Mouse (Mus musculus) spleen, embryonic (tissue): ENCODE measurements around the gene Ly6g5c.

ENCODE experiments used
- CTCF ChIA-PET: fragments of 350-600 bp; sonication (Branson Sonifier 250); formaldehyde crosslinking; loops from one replicate; lab custom pipeline; 2022; lab: Charles Lee

Ly6g5c gene

DNA sequence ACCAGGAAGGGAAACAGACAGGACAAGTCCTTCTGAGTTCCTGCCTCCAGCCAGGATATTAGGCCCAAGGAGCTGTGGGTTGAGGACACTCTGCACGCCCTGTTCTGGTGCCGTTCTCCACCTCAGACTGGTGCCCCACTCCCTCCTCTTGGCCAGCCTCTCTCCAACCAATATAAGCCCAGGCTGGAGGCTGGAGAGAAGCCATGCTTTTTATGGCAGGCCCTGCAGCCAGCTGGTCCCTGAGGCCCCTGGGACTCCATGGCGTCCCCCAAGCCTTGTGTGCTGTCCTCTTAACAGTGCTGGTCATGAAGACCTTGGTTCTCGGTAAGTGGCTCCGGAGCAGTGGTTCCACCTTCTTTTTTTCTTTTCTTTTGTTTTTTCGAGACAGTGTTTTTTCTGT, at the start of gene Ly6g5c:
Gene Ly6g5c (plus strand): TSS at position 183 of the 400 bp plus-strand sequence.
- CTCF ChIA-PET, result interaction anchor here (1.0 kb wide), 1 partner anchor 19 kb away, joined by 3 read pairs; no protein-coding TSS in a partner anchor

DNA sequence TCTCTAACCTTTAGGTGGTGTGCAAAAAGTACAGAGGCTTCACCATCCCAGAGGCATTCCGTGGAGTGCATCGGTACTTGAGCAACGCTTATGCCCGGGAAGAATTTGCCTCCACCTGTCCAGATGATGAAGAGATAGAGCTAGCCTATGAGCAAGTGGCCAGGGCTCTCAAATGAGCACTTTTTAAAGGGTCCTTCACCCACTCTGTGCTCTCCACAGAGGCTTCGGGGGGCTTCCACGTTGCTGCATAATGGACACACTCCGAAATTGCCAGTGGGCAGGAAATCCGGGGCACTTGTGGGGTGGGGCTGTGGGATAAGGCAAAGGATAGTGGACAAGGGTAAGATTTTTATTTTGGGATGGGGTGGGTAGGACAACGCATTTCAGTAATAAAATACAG, 49.8 kb upstream of the Ly6g5c start:
- CTCF ChIA-PET, result interaction anchor here (1.2 to 2.8 kb wide), 2 partner anchors 11 to 37 kb away, joined by 5 to 16 read pairs; no protein-coding TSS in a partner anchor

DNA sequence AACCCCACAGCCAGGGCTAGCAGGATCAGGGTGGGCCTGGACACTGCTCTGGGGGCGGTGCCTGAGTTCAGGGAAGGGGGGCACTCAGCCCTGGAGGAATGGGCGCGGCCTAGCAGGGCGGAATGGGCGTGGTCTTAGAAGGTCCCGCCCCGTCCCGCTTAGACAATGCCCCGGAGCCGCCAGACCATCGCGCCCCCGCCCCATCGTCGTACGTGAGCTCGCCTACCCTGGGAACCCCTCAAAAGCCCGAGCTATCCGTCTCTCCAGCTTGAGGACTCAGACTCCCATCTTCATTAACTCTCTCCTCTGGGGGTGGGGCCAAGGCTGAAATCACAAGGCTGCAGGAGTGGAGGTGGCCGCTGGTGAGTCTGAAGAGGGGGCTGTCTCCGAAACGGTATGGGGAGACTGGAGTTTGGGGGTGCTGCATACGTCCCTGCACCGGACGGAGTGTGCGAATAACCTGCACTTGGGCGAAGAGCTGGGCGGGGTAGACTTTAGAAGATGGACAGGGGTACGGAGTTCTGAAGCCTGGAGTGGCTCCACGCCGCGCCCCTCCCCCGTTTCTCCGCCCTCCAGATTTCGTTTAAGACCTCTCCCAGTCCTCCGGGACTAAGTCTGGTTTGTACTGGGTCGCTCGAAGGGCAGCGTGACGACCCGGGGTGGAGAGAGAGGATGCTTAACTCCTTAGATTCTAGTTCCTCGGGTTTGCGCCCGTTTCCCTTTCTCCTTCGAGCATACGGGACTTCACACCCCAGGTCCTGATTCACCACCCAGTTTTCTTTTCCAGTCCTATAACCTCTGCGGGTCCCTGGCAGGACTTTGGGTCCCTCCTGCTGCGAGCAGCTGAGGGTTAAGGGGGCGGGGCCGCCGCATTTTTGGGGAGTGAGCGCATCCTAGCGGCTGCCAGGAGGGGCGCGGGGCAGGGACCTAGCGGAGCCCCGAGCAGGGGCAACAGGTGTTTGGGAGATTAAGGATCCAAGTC, 48.9 kb upstream of the Ly6g5c start, which contains the start of gene Ddah2:
Gene Ddah2 (plus strand): TSS at position 125 of the 982 bp plus-strand sequence.
- CTCF ChIA-PET, result interaction anchor here (0.6 to 2.8 kb wide), 6 partner anchors 11 to 116 kb away, joined by 3 to 16 read pairs (median 5); no protein-coding TSS in a partner anchor

DNA sequence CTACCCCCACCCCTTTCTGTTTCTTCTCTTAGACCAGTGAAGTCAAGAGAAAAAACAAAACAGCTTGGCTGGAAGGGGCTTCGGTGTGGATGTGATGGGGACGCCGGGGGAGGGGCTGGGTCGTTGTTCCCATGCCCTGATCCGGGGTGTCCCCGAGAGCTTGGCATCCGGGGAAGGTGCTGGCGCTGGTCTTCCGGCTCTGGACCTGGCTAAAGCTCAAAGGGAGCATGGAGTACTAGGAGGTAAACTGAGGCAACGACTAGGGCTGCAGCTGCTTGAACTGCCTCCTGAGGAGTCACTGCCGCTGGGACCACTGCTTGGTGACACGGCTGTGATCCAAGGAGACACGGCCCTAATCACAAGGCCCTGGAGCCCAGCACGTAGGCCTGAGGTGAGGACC, 48.0 kb upstream of the Ly6g5c start:
- CTCF ChIA-PET, result interaction anchor here (0.6 to 2.8 kb wide), 6 partner anchors 23 to 117 kb away, joined by 3 to 16 read pairs (median 5); no protein-coding TSS in a partner anchor

DNA sequence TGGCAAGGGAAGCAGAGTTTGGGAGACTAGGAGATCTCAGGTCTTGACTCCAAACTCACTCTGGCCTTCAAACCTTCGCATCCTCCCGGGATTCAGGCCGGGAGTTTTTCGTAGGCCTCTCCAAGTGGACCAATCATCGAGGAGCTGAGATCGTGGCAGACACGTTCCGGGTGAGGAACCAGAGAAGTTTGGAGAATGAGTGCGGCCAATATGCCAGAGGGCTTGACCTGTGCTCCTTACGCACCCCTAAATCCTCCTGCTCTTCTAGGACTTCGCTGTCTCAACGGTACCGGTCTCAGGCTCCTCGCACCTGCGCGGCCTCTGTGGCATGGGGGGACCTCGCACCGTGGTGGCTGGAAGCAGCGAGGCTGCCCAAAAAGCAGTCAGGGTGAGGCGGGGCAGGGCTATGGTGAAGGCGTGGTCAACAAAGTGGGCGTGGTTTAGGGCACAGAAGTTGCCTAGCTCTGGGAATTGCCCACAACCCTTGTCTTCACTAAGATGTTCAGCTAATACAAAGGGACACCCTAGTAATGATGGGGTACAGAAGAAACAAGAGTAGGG, 47.3 kb upstream of the Ly6g5c start:
- CTCF ChIA-PET, result interaction anchor here (0.6 kb wide), 1 partner anchor 34 kb away, joined by 4 read pairs; no protein-coding TSS in a partner anchor

DNA sequence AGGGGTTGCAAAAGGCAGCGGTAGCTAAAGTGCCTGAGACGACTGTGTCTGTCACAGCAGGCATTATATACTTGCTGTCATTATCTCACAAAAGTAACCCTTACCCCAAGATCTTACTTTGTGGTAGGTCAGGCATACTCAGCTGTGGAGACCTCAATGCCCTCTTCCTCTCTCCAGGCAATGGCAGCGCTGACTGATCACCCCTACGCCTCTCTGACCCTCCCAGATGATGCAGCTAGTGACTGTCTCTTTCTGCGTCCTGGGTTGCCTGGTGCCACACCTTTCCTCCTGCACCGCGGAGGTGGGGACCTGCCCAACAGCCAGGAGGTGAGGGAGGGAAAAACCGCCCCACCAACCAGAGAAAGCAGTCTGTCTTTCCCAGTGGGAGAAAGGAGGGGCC, 46.8 kb upstream of the Ly6g5c start:
- CTCF ChIA-PET, result interaction anchor here (0.6 kb wide), 1 partner anchor 34 kb away, joined by 4 read pairs; no protein-coding TSS in a partner anchor

DNA sequence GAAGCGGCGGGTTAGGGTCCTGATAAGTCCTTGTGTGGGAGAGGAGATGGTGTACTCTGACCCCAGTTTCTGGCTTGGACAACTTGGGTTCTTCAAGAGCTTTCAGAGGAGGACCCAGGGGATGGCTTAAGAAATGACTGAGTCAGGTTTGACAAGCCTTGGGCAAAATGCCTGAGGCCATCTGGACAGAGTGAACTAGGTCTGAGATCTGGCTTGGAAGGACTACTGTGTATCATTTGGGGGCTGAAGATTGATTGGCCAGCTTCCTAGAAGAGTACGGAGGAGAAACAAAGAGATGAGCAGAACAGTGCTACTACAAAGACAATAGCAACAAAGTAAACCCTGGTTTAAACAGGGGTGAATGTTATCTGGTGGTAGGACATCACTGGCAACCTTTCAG, 44.6 kb upstream of the Ly6g5c start:
- CTCF ChIA-PET, result no interaction called here

DNA sequence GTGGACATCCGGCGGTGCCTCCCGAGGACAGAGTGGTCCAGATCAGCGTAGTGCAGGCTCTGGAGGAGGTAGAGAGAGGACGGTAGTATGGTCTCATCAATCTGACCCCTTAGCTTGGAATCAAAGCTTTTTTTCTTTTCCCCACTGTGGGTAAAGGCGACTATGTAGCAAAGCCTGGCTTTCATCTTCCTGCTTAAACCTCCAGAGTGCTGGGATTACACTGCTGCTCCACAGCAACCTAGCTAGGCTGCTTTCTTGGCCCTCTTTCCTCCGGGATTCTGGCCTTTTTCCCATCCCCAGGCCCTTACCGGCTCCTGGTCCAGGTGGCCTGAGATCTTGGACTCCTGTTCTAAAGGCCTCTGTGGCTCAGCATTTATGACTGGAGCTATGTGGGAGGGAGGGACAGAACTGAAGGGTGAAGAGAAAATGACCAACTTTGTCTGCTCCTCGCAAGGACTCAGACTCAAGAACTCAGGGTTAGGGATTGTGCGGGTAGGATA, 43.7 kb upstream of the Ly6g5c start:
- CTCF ChIA-PET, result no interaction called here

DNA sequence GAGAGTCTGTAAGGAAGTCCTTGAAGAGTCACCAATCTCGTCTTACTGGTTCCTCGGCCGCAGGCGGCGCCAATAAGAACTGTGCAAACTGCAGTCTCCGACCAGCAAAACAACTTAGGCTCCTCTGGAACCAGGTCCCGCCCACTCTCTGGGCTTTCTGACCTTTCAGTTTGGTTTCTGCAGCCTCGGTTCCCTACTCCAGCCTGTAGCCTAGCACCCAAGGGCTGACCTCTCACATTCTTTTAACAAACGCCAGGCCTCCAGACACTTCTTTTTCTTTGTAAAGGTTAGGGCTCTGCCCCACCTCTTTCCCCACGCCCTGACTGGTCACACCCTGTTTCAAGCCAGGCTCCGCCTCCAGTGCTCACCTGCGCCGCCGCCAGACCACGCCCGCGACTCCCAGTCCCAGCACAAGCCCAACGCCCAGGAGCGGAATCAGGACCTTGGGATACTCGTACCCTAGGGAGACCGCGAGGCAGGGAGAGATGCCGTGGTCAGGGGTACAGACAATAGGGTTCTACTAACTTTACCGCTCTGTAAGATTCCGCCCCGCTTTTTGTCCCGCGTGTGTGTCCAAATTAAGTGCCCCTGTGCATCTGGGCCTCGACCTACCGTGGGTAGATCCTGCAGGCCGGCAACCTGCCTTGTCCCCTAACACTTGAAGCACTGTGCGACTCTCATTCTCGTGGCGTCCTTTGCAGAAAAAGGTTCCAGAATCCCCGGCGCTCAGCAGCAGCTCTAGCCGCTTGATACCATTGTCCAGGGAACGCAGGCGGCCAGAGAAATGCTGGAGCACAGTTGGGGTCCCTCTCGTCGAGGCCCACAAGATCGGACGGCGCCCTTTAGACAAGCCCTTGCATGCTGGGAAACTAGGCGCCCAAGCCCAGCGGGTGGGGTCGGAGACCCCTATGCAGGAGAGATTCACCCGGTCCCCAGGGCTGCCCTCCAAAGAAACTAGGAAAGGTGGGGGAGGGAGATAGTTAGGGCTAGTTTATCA, 42.8 kb upstream of the Ly6g5c start, which contains the start of gene Ly6g6c:
Gene Ly6g6c (plus strand): TSS at position 438 of the 997 bp plus-strand sequence.
- CTCF ChIA-PET, result no interaction called here

DNA sequence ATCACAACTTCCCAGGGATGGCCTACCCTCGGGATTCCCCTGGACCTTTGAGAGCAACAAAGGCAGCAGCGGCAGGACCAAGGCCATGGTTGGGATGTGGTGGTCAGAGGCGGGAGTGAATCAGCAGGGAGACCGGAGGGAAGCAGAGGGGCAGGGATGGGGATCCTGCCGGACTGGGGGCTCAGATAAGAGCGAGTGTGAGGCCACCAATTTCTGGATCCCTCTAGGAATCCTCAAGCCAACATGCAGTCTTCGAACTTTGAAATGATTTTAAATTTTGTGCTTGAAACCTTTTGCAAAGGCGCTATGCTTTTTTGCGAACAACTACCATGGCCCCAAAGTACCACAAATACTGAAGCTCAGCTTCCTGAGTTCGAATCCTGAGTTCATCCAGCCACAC, 42.0 kb upstream of the Ly6g5c start, which contains the start of gene Mpig6b:
Gene Mpig6b (minus strand): TSS at position 101 of the 400 bp plus-strand sequence.
- CTCF ChIA-PET, result no interaction called here

DNA sequence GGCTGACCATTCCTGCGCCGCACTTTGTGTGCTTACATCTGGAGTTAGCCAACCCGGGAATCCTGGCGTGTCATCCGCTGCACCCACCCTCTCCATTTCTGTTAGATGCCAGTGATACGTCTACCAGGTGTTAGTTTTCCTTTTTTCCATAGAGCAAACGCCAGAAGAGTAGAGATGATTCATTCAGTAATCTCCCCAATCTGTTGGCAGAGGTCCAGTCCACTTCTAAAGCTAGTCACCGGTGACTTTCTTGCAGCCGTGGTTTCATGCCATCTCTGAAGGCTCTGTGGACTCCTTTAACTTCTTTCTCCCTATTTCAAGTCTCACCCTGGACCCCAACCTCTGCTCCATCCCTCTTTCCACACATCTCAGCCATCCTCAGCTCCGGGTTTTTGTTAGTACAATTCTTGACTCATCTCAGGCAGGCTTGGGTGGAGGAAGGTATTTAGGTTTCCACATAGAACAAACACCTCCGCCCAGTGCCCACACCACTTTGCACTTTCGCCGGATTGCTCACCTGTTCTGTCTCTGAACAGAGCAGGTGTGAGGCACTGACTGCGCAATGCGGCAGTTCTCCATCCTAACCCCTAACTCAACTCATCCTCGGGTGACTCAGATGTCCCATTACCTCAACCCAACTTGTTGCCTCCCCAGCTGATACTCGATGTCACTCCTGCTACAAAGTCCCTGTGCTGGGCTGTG, 39.7 kb upstream of the Ly6g5c start:
- CTCF ChIA-PET, result no interaction called here

DNA sequence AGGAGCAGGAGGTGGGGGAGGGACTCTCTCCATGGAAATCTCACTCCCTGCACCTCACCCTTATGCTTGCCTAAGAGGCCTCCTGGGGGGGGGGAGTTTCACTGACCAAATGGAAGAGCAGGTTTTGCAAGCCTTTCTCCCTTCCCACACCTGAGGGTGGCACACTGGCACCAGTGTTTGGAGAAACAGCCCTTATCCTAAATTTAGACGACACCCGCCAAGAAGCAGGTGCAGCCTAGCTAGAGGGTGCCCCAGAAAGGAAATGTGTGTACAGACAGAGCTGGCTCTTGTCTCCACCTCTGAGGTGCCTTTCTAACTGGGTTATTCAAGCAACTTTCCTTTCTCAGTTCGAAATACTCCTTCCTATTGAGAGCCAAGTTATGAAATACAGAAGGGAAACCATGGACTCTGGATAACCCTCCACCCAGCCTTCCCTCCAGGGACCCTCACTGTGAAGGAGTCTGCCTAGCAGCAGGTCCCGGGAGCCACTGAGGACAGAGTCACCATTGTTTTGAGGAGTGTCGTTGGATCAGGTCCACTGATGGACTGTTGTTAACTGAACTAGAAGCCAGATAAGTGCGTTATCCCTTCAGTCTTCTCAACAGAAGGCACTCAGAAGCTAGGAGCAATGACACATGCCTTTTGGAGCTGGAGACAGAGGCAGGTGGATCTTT, 37.4 kb upstream of the Ly6g5c start:
- CTCF ChIA-PET, result interaction anchor here (0.7 kb wide), 1 partner anchor 889 kb away, joined by 4 read pairs; no protein-coding TSS in a partner anchor

DNA sequence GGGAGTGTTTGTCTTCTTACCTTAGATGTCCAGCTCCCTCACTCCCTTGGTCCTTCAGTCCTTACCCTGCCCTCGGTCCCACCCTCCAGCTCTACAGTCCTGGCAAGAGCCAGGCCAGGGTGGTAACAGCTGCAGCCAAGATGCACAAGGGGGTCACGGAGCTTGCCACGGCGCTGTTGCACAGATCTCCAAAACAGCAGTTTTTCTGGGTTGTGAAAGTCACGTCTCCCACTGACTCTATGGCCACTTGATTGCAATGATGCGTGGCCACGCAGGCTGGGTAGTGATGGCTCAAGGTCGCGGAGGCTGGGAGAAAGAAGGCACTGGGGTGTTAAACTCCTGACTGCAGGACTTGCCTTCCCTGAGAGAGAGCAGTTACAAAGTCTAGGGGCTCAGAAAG, 36.6 kb upstream of the Ly6g5c start:
- CTCF ChIA-PET, result no interaction called here

DNA sequence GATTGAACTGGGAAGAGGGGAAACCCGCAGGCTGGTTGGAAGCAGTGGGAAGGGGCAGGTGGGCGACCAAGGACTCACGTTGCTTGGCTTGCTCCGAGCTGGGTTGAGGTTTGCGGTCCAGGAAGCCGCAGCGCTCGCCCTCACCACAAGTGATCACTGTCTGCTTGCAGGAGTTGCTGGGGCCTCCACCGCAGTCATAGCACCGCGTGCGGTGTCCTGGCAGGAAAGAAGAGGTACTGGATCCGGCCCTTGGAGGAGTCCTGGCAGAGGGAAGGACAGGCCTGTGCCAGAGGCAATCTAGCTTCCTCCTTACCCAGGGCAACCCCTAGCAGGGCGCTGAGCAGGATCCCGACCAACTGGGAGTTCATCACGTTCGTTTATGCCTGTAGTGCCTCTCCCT, 34.0 kb upstream of the Ly6g5c start:
- CTCF ChIA-PET, result no interaction called here

DNA sequence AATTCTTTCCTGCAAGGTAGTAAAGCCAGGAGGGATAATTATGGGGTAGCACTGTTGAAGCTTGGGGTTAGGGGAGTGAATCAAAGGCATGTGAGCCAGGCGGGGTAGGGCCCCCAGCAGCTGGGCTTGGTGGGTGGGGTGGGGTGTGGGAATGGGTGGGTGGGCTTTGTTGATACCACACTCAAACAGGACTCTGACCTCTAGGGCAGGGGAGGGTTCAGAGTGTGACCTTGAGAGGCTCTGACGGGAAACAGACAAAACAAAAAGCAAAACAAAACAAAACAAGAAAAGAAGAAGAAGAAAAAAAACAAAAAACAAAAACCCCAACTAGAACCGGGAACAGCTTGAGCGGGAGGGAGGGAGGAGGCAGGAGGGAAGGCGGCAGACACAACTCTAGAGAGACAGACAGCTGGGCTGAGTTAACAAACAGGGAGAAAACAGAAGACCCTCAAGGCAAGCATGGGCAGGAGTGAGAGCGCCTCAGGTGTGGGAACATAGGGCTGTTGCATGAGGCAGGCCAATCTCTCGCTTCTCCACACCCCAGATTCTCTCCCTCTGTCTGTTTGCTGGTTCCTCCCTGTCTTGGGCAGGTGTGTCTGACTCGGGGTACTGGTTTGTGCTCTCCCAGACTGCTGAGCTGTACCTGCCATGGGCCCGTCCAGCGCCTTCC, 31.4 kb upstream of the Ly6g5c start, which contains the start of gene Ly6g6e:
Gene Ly6g6e (plus strand): TSS at position 396 of the 670 bp plus-strand sequence.
- CTCF ChIA-PET, result no interaction called here

DNA sequence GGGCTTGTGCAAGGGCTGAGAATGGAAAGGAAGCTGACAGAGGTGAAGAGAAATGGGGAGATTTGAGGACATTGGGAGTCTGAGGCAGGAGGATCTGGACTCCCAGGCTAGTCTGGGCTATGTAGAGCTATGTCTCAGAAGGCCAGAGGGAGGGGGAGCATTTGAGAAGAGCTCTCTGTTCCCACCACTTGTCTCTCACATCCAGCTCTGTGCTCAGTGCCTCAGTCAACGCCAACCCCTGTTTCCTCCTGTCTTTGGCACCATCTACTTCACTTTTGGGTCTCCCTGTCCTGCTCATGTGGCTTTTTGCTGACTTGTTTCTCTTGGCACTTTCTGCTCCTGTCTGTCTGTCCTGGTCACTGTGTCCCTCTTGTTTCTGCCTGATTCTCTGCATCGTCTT, 30.8 kb upstream of the Ly6g5c start:
- CTCF ChIA-PET, result no interaction called here

DNA sequence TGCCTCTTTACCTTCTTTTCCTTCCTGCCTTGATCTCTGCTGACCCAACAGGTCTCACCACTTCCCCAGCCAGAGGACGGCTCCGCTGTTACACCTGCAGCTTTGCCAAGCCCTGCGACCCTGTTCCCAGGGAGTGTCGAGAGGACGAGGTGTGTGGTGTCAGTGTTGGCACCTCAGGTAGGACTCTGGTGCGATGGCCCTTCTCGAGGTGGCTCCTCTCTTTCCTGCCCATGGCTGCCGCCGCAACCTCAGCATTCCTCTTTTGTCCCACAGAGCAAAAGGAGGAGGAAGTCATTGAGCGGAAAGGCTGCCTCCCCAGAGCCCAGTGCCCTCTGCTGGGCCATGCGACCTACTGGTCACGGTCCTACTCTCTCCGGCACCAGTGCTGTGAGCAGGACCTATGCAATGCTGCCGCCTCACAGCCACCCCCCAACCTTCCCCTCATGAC, 30.3 kb upstream of the Ly6g5c start, which contains the start of gene Ly6g6d:
Gene Ly6g6d (minus strand): TSS at position 280 of the 448 bp plus-strand sequence.
- CTCF ChIA-PET, result no interaction called here

DNA sequence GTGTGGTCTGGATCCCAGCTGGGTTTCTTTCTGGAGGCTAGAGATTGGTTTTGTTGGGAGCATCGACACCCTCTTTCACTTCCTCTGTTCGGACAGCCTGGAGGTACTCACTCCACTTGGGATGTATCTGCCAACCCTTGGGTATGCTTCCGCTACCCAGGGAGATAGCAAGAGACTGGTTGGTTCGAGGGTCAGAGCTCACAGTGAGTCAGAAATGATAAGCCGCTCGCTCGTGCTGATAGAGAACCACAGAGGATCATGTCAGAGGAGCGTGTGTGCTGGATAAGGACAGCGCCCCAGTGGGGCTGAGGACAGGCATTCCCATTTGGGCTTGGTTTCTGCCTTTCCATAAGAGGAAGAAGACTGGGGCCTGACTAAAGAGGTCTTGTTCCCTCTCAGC, 28.3 kb upstream of the Ly6g5c start:
- CTCF ChIA-PET, result interaction anchor here (0.7 kb wide), 1 partner anchor 67 kb away, joined by 3 read pairs; no protein-coding TSS in a partner anchor
